Mouse (Mus musculus) E14TG2a.4 (cell line): ENCODE data around the gene Tecpr1.

ENCODE experiments used
- H3K27me3 ChIP-seq: 2 replicates; pipeline ENCODE4 v1.6.1; 2014; ENCODE audit warnings: low read length, control low read depth; ENCODE audit not compliant: insufficient read depth
- H3K36me3 ChIP-seq: 2 replicates; pipeline ENCODE4 v1.6.1; 2014; ENCODE audit warnings: low read length, control low read depth; ENCODE audit not compliant: insufficient read depth
- H3K4me1 ChIP-seq: replicated peaks from 2 replicates; pipeline ENCODE4 v1.6.1; 2014; ENCODE audit warnings: low read depth, low read length, control low read depth
- H3K4me3 ChIP-seq: replicated peaks from 2 replicates; pipeline ENCODE4 v1.5.1; 2014; ENCODE audit warnings: mild to moderate bottlenecking, low read length
- H3K9me3 ChIP-seq: 2 replicates; pipeline ENCODE4 v1.6.1; 2014; ENCODE audit warnings: low read length, control low read depth
- CTCF ChIP-seq: conservative IDR thresholded peaks from 2 replicates; pipeline ENCODE4 v1.5.1; 2014; ENCODE audit warnings: low read length
- NANOG ChIP-seq: IDR thresholded peaks from 2 replicates; pipeline ENCODE4 v1.6.1; 2014; ENCODE audit warnings: borderline replicate concordance, low read length, mixed read lengths
- POU5F1 ChIP-seq: IDR thresholded peaks from 2 replicates; pipeline ENCODE4 v1.6.1; 2014; ENCODE audit warnings: low read length, borderline replicate concordance

Gene Tecpr1

DNA sequence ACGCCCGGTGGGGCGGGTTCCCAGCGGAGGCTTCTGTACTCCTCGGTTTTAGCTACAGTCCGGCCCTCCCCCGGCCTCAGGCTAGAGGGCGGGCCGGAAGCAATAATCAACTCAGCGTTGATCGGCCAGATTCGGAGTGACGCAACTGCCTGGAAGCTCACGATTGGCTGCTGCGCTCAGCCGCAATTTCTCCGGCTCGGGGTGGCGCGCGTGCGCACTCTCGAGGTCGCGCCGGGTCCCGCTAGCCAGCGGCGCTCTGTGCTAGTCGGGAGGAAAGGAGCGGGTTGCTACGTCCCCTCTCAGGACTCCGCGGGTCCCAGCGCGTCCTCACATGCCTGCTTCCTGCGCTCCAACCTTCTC is at the start of gene Tecpr1:
Gene Tecpr1, minus strand, starts transcription at position 113 of the 360 bp plus-strand sequence.
- Histone ChIP-seq H3K9me3 (no peaks in the 10 kb centered on the region), H3K36me3 (no peaks in the 10 kb centered on the region), H3K4me1 (peaks cover 68% of the 10 kb centered on the region), H3K27me3 (0 out of 2 replicates have a peak, but pooled peaks cover 2% of the 10 kb centered on the region), H3K4me3 (peak within 1 kb of the TSS; percentile 90)
- TF ChIP-seq POU5F1 (no peak), NANOG (peak; percentile 41; the same call in 1 of the 2 replicates)

DNA sequence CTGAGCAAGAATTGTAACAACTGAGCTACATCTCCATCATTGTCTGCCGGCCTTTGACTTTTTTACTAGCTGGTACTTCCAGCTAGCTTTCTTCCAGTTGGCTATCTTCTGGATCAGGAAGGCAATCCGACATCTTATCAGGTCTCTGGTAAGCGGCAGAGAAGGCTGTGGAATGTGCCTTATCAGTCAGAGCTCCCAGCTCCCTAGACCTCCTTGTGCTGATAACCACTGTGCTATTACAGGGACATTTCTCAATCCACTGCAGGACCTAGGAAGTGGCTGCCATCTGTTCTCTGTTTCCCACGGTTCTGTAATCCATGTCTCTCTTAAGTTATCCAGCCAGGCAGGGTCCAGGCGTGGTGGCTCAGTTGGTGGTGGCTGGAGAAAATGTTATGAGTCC is 48.4 kb upstream of the Tecpr1 start:
- Histone ChIP-seq H3K9me3 (no peaks in the 10 kb centered on the region), H3K36me3 (peaks cover 37% of the 10 kb centered on the region), H3K27me3 (no peaks in the 10 kb centered on the region), H3K4me3 (no peak overlapping the region), H3K4me1 (peaks cover 37% of the 10 kb centered on the region)
- TF ChIP-seq CTCF (no peak), NANOG (no peak), POU5F1 (no peak)

GRCm38 (mm10) chr5:144271118-144271517 is 47.7 kb upstream of the Tecpr1 start:
- TF ChIP-seq NANOG (no peak), POU5F1 (no peak), CTCF (no peak)
- Histone ChIP-seq H3K4me1 (peaks cover 37% of the 10 kb centered on the region), H3K27me3 (no peaks in the 10 kb centered on the region), H3K36me3 (peaks cover 43% of the 10 kb centered on the region), H3K4me3 (no peak overlapping the region), H3K9me3 (no peaks in the 10 kb centered on the region)

DNA sequence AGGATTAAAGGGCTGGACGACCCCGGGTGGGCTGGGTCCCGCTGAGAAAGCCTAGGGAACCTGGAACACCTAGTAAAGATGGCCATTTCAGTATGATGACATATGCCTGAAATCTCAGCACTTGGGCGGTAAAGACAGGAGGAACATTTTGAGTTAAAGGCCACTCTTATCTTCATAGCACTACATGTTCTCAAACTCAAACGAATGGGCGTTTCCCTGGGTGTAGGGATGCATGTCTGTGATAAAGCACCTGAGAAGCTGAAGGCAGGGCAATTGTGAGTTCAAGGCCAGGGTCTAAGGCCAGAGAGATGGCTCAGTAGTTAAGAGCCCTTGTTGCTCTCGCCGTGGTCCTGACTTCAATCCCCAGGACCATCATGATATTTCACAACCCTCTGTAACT is 47.0 kb upstream of the Tecpr1 start:
- Histone ChIP-seq H3K27me3 (no peaks in the 10 kb centered on the region), H3K4me1 (peaks cover 30% of the 10 kb centered on the region), H3K9me3 (no peaks in the 10 kb centered on the region), H3K4me3 (no peak overlapping the region), H3K36me3 (peaks cover 49% of the 10 kb centered on the region)
- TF ChIP-seq POU5F1 (no peak), NANOG (no peak), CTCF (no peak)

- Histone ChIP-seq H3K4me3 (no peak overlapping the region), H3K27me3 (no peaks in the 10 kb centered on the region), H3K36me3 (peaks cover 52% of the 10 kb centered on the region), H3K9me3 (no peaks in the 10 kb centered on the region), H3K4me1 (peaks cover 28% of the 10 kb centered on the region)
- TF ChIP-seq POU5F1 (no peak), NANOG (no peak), CTCF (no peak)
Observed at GRCm38 (mm10) chr5:144269926-144270325, 46.5 kb upstream of the Tecpr1 start.

GRCm38 (mm10) chr5:144267535-144268241 is 44.3 kb upstream of the Tecpr1 start:
- H3K9me3 ChIP-seq, result no peaks in the 10 kb centered on the region
- TF ChIP-seq CTCF (peak; percentile 24), POU5F1 (no peak), NANOG (no peak)
- no peaks in the 10 kb centered on the region for H3K27me3 ChIP-seq
- peaks cover 66% of the 10 kb centered on the region for H3K36me3 ChIP-seq
- H3K4me3 ChIP-seq, result no peak overlapping the region
- peaks cover 33% of the 10 kb centered on the region for H3K4me1 ChIP-seq

- Histone ChIP-seq H3K27me3 (no peaks in the 10 kb centered on the region), H3K9me3 (no peaks in the 10 kb centered on the region), H3K4me3 (peak overlapping the region; percentile 23), H3K36me3 (peaks cover 82% of the 10 kb centered on the region), H3K4me1 (peaks cover 71% of the 10 kb centered on the region)
- no peak for TF ChIP-seq POU5F1
Observed at GRCm38 (mm10) chr5:144263496-144263895, 40.1 kb upstream of the Tecpr1 start.

- Histone ChIP-seq H3K9me3 (no peaks in the 10 kb centered on the region), H3K27me3 (no peaks in the 10 kb centered on the region), H3K4me3 (peak overlapping the region; percentile 23; the same call in 1 of the 2 replicates), H3K4me1 (peaks cover 75% of the 10 kb centered on the region), H3K36me3 (peaks cover 82% of the 10 kb centered on the region)
- no peak for TF ChIP-seq NANOG
- TF ChIP-seq POU5F1, result no peak
- TF ChIP-seq CTCF, result no peak
Observed at GRCm38 (mm10) chr5:144263082-144263481, 39.7 kb upstream of the Tecpr1 start.

- peaks cover 81% of the 10 kb centered on the region for H3K4me1 ChIP-seq
- TF ChIP-seq CTCF, result no peak
- no peak for TF ChIP-seq POU5F1
- no peak for TF ChIP-seq NANOG
- peaks cover 82% of the 10 kb centered on the region for H3K36me3 ChIP-seq
- no peak overlapping the region for H3K4me3 ChIP-seq
- H3K27me3 ChIP-seq, result no peaks in the 10 kb centered on the region
- no peaks in the 10 kb centered on the region for H3K9me3 ChIP-seq
Observed at GRCm38 (mm10) chr5:144261829-144262228, 38.4 kb upstream of the Tecpr1 start.
